In the genomic region with DNA sequence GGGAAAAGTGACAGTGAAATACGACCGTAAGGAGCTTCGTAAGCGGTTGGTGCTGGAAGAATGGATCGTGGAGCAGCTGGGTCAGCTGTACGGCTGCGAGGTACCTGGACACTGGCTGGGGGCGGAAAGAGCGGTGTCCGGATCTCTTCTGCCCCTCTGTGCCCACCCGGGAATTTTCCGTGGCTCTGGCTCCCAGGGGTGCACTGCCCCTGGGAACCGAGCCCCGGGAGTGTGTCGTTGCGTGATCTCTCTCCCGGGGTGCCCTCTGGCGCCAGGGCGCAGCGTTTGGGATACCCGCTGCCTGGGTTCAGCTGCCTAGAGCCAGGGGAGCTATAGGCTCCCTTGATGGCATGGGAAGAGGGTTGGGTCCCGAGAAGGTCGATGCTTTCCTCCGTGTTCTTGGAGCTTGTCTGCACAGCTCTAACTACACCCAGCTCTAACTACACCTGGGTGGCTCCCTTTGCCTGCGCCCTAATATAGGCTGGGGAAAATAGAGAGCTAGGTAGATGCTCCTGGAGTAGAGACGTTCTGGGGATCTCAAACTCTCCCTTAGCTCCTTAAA, we compare ENCODE assay signal across 8 mouse cellular contexts. TPM values are rescaled to one million over a fixed set of nuclear protein-coding genes. Genes with fewer than 3 reads are reported as not detected.
A peak's percentile ranks its signal among the peaks of the same experiment; 100 is the strongest.
DNase-seq lines count a peak whose midpoint lies in the region; ATAC-seq and TF ChIP-seq lines count a peak whose summit lies in the region.
"Had no signal": no experiment of that assay in that cellular context is flagged by ENCODE, and none has a peak within 500 bp of the region (broad histone marks: within the 10 kb centered on the region; RNA-seq: fewer than 3 reads in every experiment).

No protein-coding gene starts in this region.

- peak overlapping the region; percentile 70 for H3K4me2 ChIP-seq in heart, embryonic 16.5 days (ENCODE audit: low read depth, low read length)

- H3K36me3 ChIP-seq in ES-E14 (ENCODE audit: control insufficient read depth, insufficient read depth, low read length, poor library complexity, severe bottlenecking): no peaks in the 10 kb centered on the region
- H3K36me3 ChIP-seq in forebrain, embryonic 10.5 days (replicated peaks): no peaks in the 10 kb centered on the region
- H3K36me3 ChIP-seq in heart, embryonic 16.5 days (ENCODE audit: control insufficient read depth, insufficient read depth): peaks cover 3% of the 10 kb centered on the region; the same call in 1 of the 2 replicates

- H3K27me3 ChIP-seq in forebrain, embryonic 10.5 days (ENCODE audit: poor library complexity, severe bottlenecking): peaks cover 47% of the 10 kb centered on the region
- H3K27me3 ChIP-seq in heart, embryonic 16.5 days (ENCODE audit: control insufficient read depth, insufficient read depth, low read length): no peaks in the 10 kb centered on the region

- H3K27ac ChIP-seq in ES-E14 (ENCODE audit: insufficient read depth, low read depth, low read length, poor library complexity, severe bottlenecking): no peak overlapping the region
- peak overlapping the region; percentile 73 for H3K27ac ChIP-seq in forebrain, embryonic 10.5 days
- H3K27ac ChIP-seq in heart, embryonic 16.5 days (ENCODE audit: low read length): peak overlapping the region; percentile 92

- in situ Hi-C loops in ES-E14 (cut with MboI; ENCODE audit: low sequenced_read_pairs in 2 of 2, unreplicated experiment in 2 of 2): no loop called here

- no peaks in the 10 kb centered on the region for H3K9me3 ChIP-seq in ES-E14 (ENCODE audit: control insufficient read depth, insufficient read depth, low read depth, low read length)
- 0 out of 2 replicates have a peak, but pooled peaks cover 3% of the 10 kb centered on the region for H3K9me3 ChIP-seq in forebrain, embryonic 10.5 days
- H3K9me3 ChIP-seq in heart, embryonic 16.5 days (replicated peaks; ENCODE audit: control insufficient read depth, low read length): no peaks in the 10 kb centered on the region

- H3K9ac ChIP-seq in ES-E14 (ENCODE audit: insufficient read depth, low read depth, low read length, poor library complexity, severe bottlenecking): peak overlapping the region; percentile 75
- peak overlapping the region; percentile 86 for H3K9ac ChIP-seq in heart, embryonic 16.5 days (ENCODE audit: low read length)

- DNase-seq in ES-E14 (ENCODE audit: low read depth, low spot score): peak; percentile 16
- DNase-seq in adrenal gland, adult 2 months: peak; percentile 76
- DNase-seq in forebrain, embryonic 10.5 days (ENCODE audit: extremely low spot score, low spot score): peak; percentile 34
- DNase-seq in layer of hippocampus, postnatal 14 days (ENCODE audit: low spot score in 2 of 2): peak; percentile 45 to 67
- DNase-seq in lung, postnatal 4 days: peak; percentile 29 to 36
- DNase-seq in telencephalon, adult 2 months (ENCODE audit: low read depth, low spot score): peak; percentile 8

- peak overlapping the region; percentile 72 to 74 for H3K4me3 ChIP-seq in ES-E14 (ENCODE audit: insufficient read depth in 1 of 2, low read depth in 1 of 2, low read length in 2 of 2, poor library complexity in 1 of 2, severe bottlenecking in 1 of 2)
- peak overlapping the region; percentile 69 for H3K4me3 ChIP-seq in forebrain, embryonic 10.5 days
- peak overlapping the region; percentile 80 for H3K4me3 ChIP-seq in heart, embryonic 16.5 days (ENCODE audit: low read length)

- ATAC-seq in heart, embryonic 16.5 days (replicated peaks; ENCODE audit: extremely low read depth, insufficient read depth, low FRiP score): peak; percentile 57

- WGBS in forebrain, embryonic 10.5 days: under 1% methylated on average over 26 of the region's 26 CpGs
- WGBS in heart, embryonic 16.5 days: 1% methylated on average over 26 of the region's 26 CpGs

- 0 out of 4 replicates have a peak, but pooled peaks cover 0 to 2% of the 10 kb centered on the region in 2 experiments for H3K4me1 ChIP-seq in ES-E14 (ENCODE audit: control insufficient read depth in 2 of 2, insufficient read depth in 2 of 2, low read length in 2 of 2, poor library complexity in 1 of 2)
- peaks cover 20% of the 10 kb centered on the region for H3K4me1 ChIP-seq in forebrain, embryonic 10.5 days
- peaks cover 12% of the 10 kb centered on the region for H3K4me1 ChIP-seq in heart, embryonic 16.5 days (ENCODE audit: control insufficient read depth, insufficient read depth, low read length)

TF ChIP-seq in ES-E14, 5 proteins besides CTCF, POLR2A, EP300 and RAD21:
- no peak for TF ChIP-seq MAFK (IDR thresholded peaks at IDR 0.05; ENCODE audit: insufficient read depth, low read depth, low read length)
- no peak for TF ChIP-seq HCFC1 (IDR thresholded peaks at IDR 0.05; ENCODE audit: borderline replicate concordance, insufficient read depth, low read length)
- TF ChIP-seq ZNF384 (IDR thresholded peaks at IDR 0.05; ENCODE audit: low read depth, low read length): no peak
- no peak for TF ChIP-seq ZC3H11A (IDR thresholded peaks at IDR 0.05; ENCODE audit: borderline replicate concordance, low read depth, low read length)
- no peak for TF ChIP-seq CHD2 (IDR thresholded peaks at IDR 0.05; ENCODE audit: low read depth, low read length)

RNA-seq across cellular contexts. Expression of a gene that starts 1.1 kb away (rescaled TPM):
- total RNA-seq in ES-E14 (2012; rRNA removed): 0.48 and 0.62 TPM in 2 replicates
- total RNA-seq in adrenal gland, adult 2 months (2021): 10 to 100 TPM in 1 of 2 experiments, 1 to 10 TPM in 1; 8.6 to 15.5 TPM
- 7.7 and 10.4 TPM in 2 replicates for polyA plus RNA-seq in adrenal gland, adult 2 months (2012; rRNA removed)
- polyA plus RNA-seq in forebrain, embryonic 10.5 days (2016; fragmentation: Nextera tagmentation; extraction: Ambion mirVana): 1.3 and 1.5 TPM in 2 replicates
- 287 and 302 TPM in 2 replicates for polyA plus RNA-seq in heart, embryonic 16.5 days (2015; fragmentation: Nextera tagmentation; extraction: Ambion mirVana)
- 10 to 100 TPM; 68.9 to 72.3 TPM for total RNA-seq in layer of hippocampus, postnatal 14 days (2021)
- polyA plus RNA-seq: spleen, adult 2 months had no signal

Comparison
In these comparisons a context has a peak if more than half of its experiments do, and no peak if none do; other contexts are left out.
1. DNase-seq: peak in every context shown above with its lines; median percentile 76 in adrenal gland, adult 2 months; 56 in layer of hippocampus, postnatal 14 days; 34 in forebrain, embryonic 10.5 days; 32 in lung, postnatal 4 days; 16 in ES-E14; 8 in telencephalon, adult 2 months.
2. RNA of a gene that starts 1.1 kb away (total RNA-seq): 68.9 to 72.3 TPM in layer of hippocampus, postnatal 14 days; 8.6 to 15.5 TPM in adrenal gland, adult 2 months and 0.48 to 0.62 TPM in ES-E14; every median in the first group is over 4 times any median in the second.
3. Peak in every context shown above with its lines, with median percentiles within 50 percentile points of each other: H3K4me3 ChIP-seq.